Mouse (Mus musculus): ENCODE measurements at regions not wholly inside any gene's neighbourhood (a gene's known extent, or its start where the extent isn't known, plus 50 kb on each side); places are given as distances from the start of the nearest gene placed in this dataset.
A peak's percentile ranks its signal among the peaks of the same experiment; 100 is the strongest.

DNA sequence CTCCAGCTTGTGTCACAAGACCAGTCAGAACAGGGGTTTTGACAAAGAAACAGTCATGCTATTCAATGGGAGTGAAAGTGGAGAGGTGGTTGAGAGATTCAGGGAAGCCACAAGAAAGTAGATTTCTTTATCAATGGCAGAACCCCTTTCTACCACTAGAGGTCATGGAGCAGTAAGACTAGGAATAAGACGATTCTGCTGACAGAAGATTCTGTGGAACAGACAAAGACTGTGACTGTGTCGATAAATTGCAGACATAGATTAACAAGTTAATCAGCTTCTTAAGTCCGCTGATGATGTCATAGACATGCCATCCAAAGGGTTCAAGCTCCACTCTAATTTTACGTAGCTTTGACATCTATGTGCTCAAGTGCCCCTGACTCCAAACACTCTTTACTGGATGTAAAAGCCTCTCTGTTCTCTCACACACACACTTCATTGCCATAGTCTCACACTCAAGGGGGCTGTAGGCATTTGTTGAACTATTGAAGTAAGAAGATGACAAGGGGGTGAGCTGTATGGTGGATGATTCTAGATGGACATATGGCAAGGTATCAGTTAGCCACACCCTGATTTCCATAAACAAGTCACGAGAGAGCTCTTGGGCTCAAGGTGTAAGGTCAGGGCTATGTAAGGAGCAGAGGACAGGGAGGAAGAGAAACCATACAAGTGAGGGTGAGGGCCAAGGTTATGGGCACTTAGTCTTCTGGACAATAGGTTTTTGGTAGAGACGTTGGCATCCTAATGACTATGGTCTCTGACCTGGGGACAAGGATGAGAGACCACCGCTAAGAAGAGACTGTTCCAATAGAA is 102.9 kb upstream of the Fhl2 start:
- H3K27ac ChIP-seq (ENCODE audit: insufficient read depth, low read depth, low read length, poor library complexity, severe bottlenecking) = no peak overlapping the region
- no peak for TF ChIP-seq ZNF384 (IDR thresholded peaks at IDR 0.05; ENCODE audit: low read depth, low read length)
- TF ChIP-seq HCFC1 (IDR thresholded peaks at IDR 0.05; ENCODE audit: borderline replicate concordance, insufficient read depth, low read length) = no peak
- peak; percentile 41; the same call in 1 of the 2 replicates for TF ChIP-seq ZC3H11A (IDR thresholded peaks at IDR 0.05; ENCODE audit: borderline replicate concordance, low read depth, low read length)
- no peaks in the 10 kb centered on the region for H3K36me3 ChIP-seq (ENCODE audit: control insufficient read depth, insufficient read depth, low read length, poor library complexity, severe bottlenecking)
- no peaks in the 10 kb centered on the region for H3K9me3 ChIP-seq (ENCODE audit: control insufficient read depth, insufficient read depth, low read depth, low read length)
- in situ Hi-C loops (cut with MboI; ENCODE audit: low sequenced_read_pairs in 2 of 2, unreplicated experiment in 2 of 2) = no loop called here
- no peak overlapping the region for H3K4me3 ChIP-seq (ENCODE audit: insufficient read depth in 1 of 2, low read depth in 1 of 2, low read length in 2 of 2, poor library complexity in 1 of 2, severe bottlenecking in 1 of 2)
- no peaks in the 10 kb centered on the region for H3K4me1 ChIP-seq (ENCODE audit: control insufficient read depth in 2 of 2, insufficient read depth in 2 of 2, low read length in 2 of 2, poor library complexity in 1 of 2)
- peak; percentile 22 for DNase-seq (ENCODE audit: low read depth, low spot score)
- no peak overlapping the region for H3K9ac ChIP-seq (ENCODE audit: insufficient read depth, low read depth, low read length, poor library complexity, severe bottlenecking)

- Histone ChIP-seq H3K4me3 (ENCODE audit: insufficient read depth in 1 of 2, low read depth in 1 of 2, low read length in 2 of 2, poor library complexity in 1 of 2, severe bottlenecking in 1 of 2) (no peak overlapping the region), H3K9ac (ENCODE audit: insufficient read depth, low read depth, low read length, poor library complexity, severe bottlenecking) (no peak overlapping the region), H3K9me3 (ENCODE audit: control insufficient read depth, insufficient read depth, low read depth, low read length) (no peaks in the 10 kb centered on the region), H3K27ac (ENCODE audit: insufficient read depth, low read depth, low read length, poor library complexity, severe bottlenecking) (no peak overlapping the region), H3K36me3 (ENCODE audit: control insufficient read depth, insufficient read depth, low read length, poor library complexity, severe bottlenecking) (no peaks in the 10 kb centered on the region), H3K4me1 (ENCODE audit: control insufficient read depth in 2 of 2, insufficient read depth in 2 of 2, low read length in 2 of 2, poor library complexity in 1 of 2) (no peaks in the 10 kb centered on the region)
- TF ChIP-seq MAFK (IDR thresholded peaks at IDR 0.05; ENCODE audit: insufficient read depth, low read depth, low read length) (no peak), CHD2 (IDR thresholded peaks at IDR 0.05; ENCODE audit: low read depth, low read length) (no peak), ZC3H11A (IDR thresholded peaks at IDR 0.05; ENCODE audit: borderline replicate concordance, low read depth, low read length) (no peak), HCFC1 (IDR thresholded peaks at IDR 0.05; ENCODE audit: borderline replicate concordance, insufficient read depth, low read length) (no peak), ZNF384 (IDR thresholded peaks at IDR 0.05; ENCODE audit: low read depth, low read length) (no peak)
- in situ Hi-C loops (cut with MboI; ENCODE audit: low sequenced_read_pairs in 2 of 2, unreplicated experiment in 2 of 2) = no loop called here
- no peak for DNase-seq (ENCODE audit: low read depth, low spot score)
Measured at GRCm38 (mm10) chr1:43300676-43301075, 103.9 kb upstream of the Fhl2 start.

DNA sequence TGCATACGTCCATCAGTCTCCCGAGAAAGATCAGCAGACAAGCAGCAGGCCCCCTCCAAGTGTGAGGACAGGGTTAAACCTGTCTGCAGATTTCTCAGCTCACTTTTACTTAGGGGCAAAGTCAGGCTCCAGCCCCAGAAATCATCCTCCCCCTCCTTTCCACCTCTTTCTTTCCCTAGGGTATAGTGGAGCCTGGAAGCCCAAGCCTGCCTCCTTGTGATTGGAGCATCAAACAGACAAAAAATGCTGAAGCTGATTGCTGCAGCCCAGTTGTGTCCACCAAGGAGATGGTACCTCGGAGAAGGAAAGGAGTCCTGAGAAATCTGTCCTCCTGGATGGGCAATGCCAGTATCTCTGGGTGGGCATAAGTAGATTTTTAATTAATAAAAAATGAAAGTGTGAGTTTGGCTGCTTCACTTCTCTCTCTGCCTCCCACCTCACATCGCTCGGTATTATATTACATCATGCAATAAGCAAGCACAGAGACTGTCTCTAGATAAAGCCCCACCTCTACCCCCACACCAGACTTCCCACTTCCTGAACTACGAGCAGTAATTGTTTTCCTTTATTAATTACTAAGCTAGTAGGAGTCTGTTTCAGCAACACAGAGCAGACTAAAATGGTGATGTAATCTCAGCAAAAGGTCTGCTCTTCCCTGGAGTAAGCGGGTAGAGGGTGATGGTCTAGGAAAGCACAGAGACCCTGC is 105.2 kb upstream of the Fhl2 start:
- TF ChIP-seq HCFC1 (IDR thresholded peaks at IDR 0.05; ENCODE audit: borderline replicate concordance, insufficient read depth, low read length) = no peak
- no peak for TF ChIP-seq ZC3H11A (IDR thresholded peaks at IDR 0.05; ENCODE audit: borderline replicate concordance, low read depth, low read length)
- no peak for TF ChIP-seq MAFK (IDR thresholded peaks at IDR 0.05; ENCODE audit: insufficient read depth, low read depth, low read length)
- no peak for TF ChIP-seq ZNF384 (IDR thresholded peaks at IDR 0.05; ENCODE audit: low read depth, low read length)
- TF ChIP-seq CHD2 (IDR thresholded peaks at IDR 0.05; ENCODE audit: low read depth, low read length) = no peak
- Histone ChIP-seq H3K4me3 (ENCODE audit: insufficient read depth in 1 of 2, low read depth in 1 of 2, low read length in 2 of 2, poor library complexity in 1 of 2, severe bottlenecking in 1 of 2) (no peak overlapping the region), H3K9ac (ENCODE audit: insufficient read depth, low read depth, low read length, poor library complexity, severe bottlenecking) (no peak overlapping the region), H3K36me3 (ENCODE audit: control insufficient read depth, insufficient read depth, low read length, poor library complexity, severe bottlenecking) (no peaks in the 10 kb centered on the region), H3K4me1 (ENCODE audit: control insufficient read depth in 2 of 2, insufficient read depth in 2 of 2, low read length in 2 of 2, poor library complexity in 1 of 2) (no peaks in the 10 kb centered on the region), H3K27ac (ENCODE audit: insufficient read depth, low read depth, low read length, poor library complexity, severe bottlenecking) (no peak overlapping the region), H3K9me3 (ENCODE audit: control insufficient read depth, insufficient read depth, low read depth, low read length) (no peaks in the 10 kb centered on the region)
- DNase-seq (ENCODE audit: low read depth, low spot score) = no peak
- in situ Hi-C loops (cut with MboI; ENCODE audit: low sequenced_read_pairs in 2 of 2, unreplicated experiment in 2 of 2) = no loop called here

GRCm38 (mm10) chr1:43302657-43303056 is 105.9 kb upstream of the Fhl2 start:
- Histone ChIP-seq H3K4me1 (ENCODE audit: control insufficient read depth in 2 of 2, insufficient read depth in 2 of 2, low read length in 2 of 2, poor library complexity in 1 of 2) (no peaks in the 10 kb centered on the region), H3K9me3 (ENCODE audit: control insufficient read depth, insufficient read depth, low read depth, low read length) (no peaks in the 10 kb centered on the region), H3K9ac (ENCODE audit: insufficient read depth, low read depth, low read length, poor library complexity, severe bottlenecking) (no peak overlapping the region), H3K4me3 (ENCODE audit: insufficient read depth in 1 of 2, low read depth in 1 of 2, low read length in 2 of 2, poor library complexity in 1 of 2, severe bottlenecking in 1 of 2) (no peak overlapping the region), H3K36me3 (ENCODE audit: control insufficient read depth, insufficient read depth, low read length, poor library complexity, severe bottlenecking) (no peaks in the 10 kb centered on the region), H3K27ac (ENCODE audit: insufficient read depth, low read depth, low read length, poor library complexity, severe bottlenecking) (no peak overlapping the region)
- no peak for DNase-seq (ENCODE audit: low read depth, low spot score)
- in situ Hi-C loops (cut with MboI; ENCODE audit: low sequenced_read_pairs in 2 of 2, unreplicated experiment in 2 of 2) = no loop called here
- TF ChIP-seq MAFK (IDR thresholded peaks at IDR 0.05; ENCODE audit: insufficient read depth, low read depth, low read length) (no peak), ZC3H11A (IDR thresholded peaks at IDR 0.05; ENCODE audit: borderline replicate concordance, low read depth, low read length) (no peak), HCFC1 (IDR thresholded peaks at IDR 0.05; ENCODE audit: borderline replicate concordance, insufficient read depth, low read length) (no peak), ZNF384 (IDR thresholded peaks at IDR 0.05; ENCODE audit: low read depth, low read length) (no peak), CHD2 (IDR thresholded peaks at IDR 0.05; ENCODE audit: low read depth, low read length) (no peak)

Measured in ES-E14 (cell line).